25 mouse cellular contexts compared by ENCODE assay signal in genomic region chr10:98514836-98515235, GRCm38 (mm10).
DNase-seq lines count a peak whose midpoint lies in the region; ATAC-seq and TF ChIP-seq lines count a peak whose summit lies in the region.
"Had no signal": no experiment of that assay in that cellular context is flagged by ENCODE, and none has a peak within 500 bp of the region (broad histone marks: within the 10 kb centered on the region; RNA-seq: fewer than 3 reads in every experiment).

No protein-coding gene starts in this region.

- no peak overlapping the region for H3K9ac ChIP-seq in liver, adult 2 months (ENCODE audit: low read depth, low read length)
- H3K9ac ChIP-seq in liver, postnatal 0 days (replicated peaks), result no peak overlapping the region
- H3K9ac ChIP-seq: embryonic facial prominence, embryonic 13.5 days; embryonic facial prominence, embryonic 15.5 days; forebrain, embryonic 12.5 days had no signal

- no peak for TF ChIP-seq EP300 in liver, postnatal 0 days (IDR thresholded peaks at IDR 0.05; ENCODE audit: low read depth)

- peak; percentile 2 for DNase-seq in liver, adult 2 months (ENCODE audit: extremely low read depth, low read depth, low spot score)
- DNase-seq in liver, postnatal 0 days, result no peak
- DNase-seq in heart, adult 9 months (ENCODE audit: low spot score in 2 of 2), result no peak
- DNase-seq in thymus, postnatal 14 days, result no peak
- DNase-seq in MN1 (ENCODE audit: low spot score), result no peak
- DNase-seq: adrenal gland, adult 8-10 months; adrenal gland, postnatal 14 days; adrenal gland, postnatal 36 days; cerebellum, adult 11-12 months; cerebellum, adult 2 months; cerebellum, adult 9-10 months; cerebellum, postnatal 10 days; cerebellum, postnatal 25 days; embryo, embryonic 11 days had no signal

- no peaks in the 10 kb centered on the region for H3K79me2 ChIP-seq in liver, adult 2 months (ENCODE audit: control insufficient read depth, insufficient read depth, low read length)

- H3K4me1 ChIP-seq in liver, adult 2 months (ENCODE audit: control insufficient read depth, insufficient read depth, low read length), result no peaks in the 10 kb centered on the region
- no peaks in the 10 kb centered on the region for H3K4me1 ChIP-seq in liver, postnatal 0 days (ENCODE audit: insufficient read depth)
- H3K4me1 ChIP-seq: embryonic facial prominence, embryonic 13.5 days; embryonic facial prominence, embryonic 15.5 days; forebrain, embryonic 10.5 days; forebrain, embryonic 12.5 days had no signal

- H3K4me2 ChIP-seq in liver, postnatal 0 days (ENCODE audit: low read depth, low read length), result no peak overlapping the region
- H3K4me2 ChIP-seq: embryonic facial prominence, embryonic 13.5 days; embryonic facial prominence, embryonic 15.5 days; forebrain, embryonic 12.5 days had no signal

- ATAC-seq in liver, postnatal 0 days, result no peak
- ATAC-seq in granulocyte monocyte progenitor cell, adult 5-6 weeks (replicated peaks; ENCODE audit: poor library complexity, severe bottlenecking), result peak; percentile 85
- ATAC-seq in megakaryocyte, adult 5-6 weeks (ENCODE audit: poor library complexity, severe bottlenecking), result peak; percentile 76
- ATAC-seq: activated CD4-positive, CD25-positive, alpha-beta regulatory T cell, adult 4 months; forebrain, embryonic 14.5 days; forebrain, embryonic 16.5 days; Patski had no signal

- H3K27ac ChIP-seq in liver, adult 2 months (replicated peaks; ENCODE audit: insufficient read depth, low read depth, low read length), result no peak overlapping the region
- H3K27ac ChIP-seq in liver, postnatal 0 days (ENCODE audit: low read depth), result no peak overlapping the region
- H3K27ac ChIP-seq: embryonic facial prominence, embryonic 13.5 days; embryonic facial prominence, embryonic 15.5 days; forebrain, embryonic 10.5 days; forebrain, embryonic 12.5 days had no signal

- TF ChIP-seq CTCF in liver, adult 2 months (IDR thresholded peaks at IDR 0.05; ENCODE audit: low read depth, low read length), result no peak
- no peak for TF ChIP-seq CTCF in liver, postnatal 0 days (IDR thresholded peaks at IDR 0.05; ENCODE audit: low read depth)

- no peaks in the 10 kb centered on the region for H3K36me3 ChIP-seq in liver, adult 2 months (ENCODE audit: control insufficient read depth, insufficient read depth, low read length)
- no peaks in the 10 kb centered on the region for H3K36me3 ChIP-seq in liver, postnatal 0 days (replicated peaks; ENCODE audit: insufficient read depth, low read length)
- H3K36me3 ChIP-seq: embryonic facial prominence, embryonic 13.5 days; embryonic facial prominence, embryonic 15.5 days; forebrain, embryonic 10.5 days; forebrain, embryonic 12.5 days had no signal

- 77% methylated on average over 1 of the region's 1 CpGs for WGBS in liver, adult 2 months
- 46% methylated on average over 1 of the region's 1 CpGs for WGBS in liver, postnatal 0 days (ENCODE audit: insufficient replicate concordance)

- no peaks in the 10 kb centered on the region; the same call in 1 of the 2 replicates for H3K27me3 ChIP-seq in liver, adult 2 months (ENCODE audit: control insufficient read depth, insufficient read depth, low read length)
- no peaks in the 10 kb centered on the region for H3K27me3 ChIP-seq in liver, postnatal 0 days (ENCODE audit: insufficient read depth, low read length)
- H3K27me3 ChIP-seq: embryonic facial prominence, embryonic 13.5 days; embryonic facial prominence, embryonic 15.5 days; forebrain, embryonic 12.5 days; Patski had no signal

- no peaks in the 10 kb centered on the region for H3K9me3 ChIP-seq in liver, postnatal 0 days (ENCODE audit: low read length)
- H3K9me3 ChIP-seq: embryonic facial prominence, embryonic 13.5 days; embryonic facial prominence, embryonic 15.5 days; forebrain, embryonic 10.5 days; forebrain, embryonic 12.5 days had no signal

- TF ChIP-seq POLR2A in liver, adult 2 months (IDR thresholded peaks at IDR 0.05; ENCODE audit: extremely low read depth, insufficient read depth, low read length), result no peak

- H3K4me3 ChIP-seq in liver, adult 2 months (ENCODE audit: insufficient read depth, low read depth, low read length), result no peak overlapping the region
- H3K4me3 ChIP-seq in liver, postnatal 0 days (ENCODE audit: low read depth, low read length), result no peak overlapping the region
- H3K4me3 ChIP-seq: embryonic facial prominence, embryonic 13.5 days; embryonic facial prominence, embryonic 15.5 days; erythroblast, embryonic 14.5 days; forebrain, embryonic 10.5 days; forebrain, embryonic 12.5 days had no signal
